Mouse (Mus musculus): ENCODE results near the gene Elp5.

DNA sequence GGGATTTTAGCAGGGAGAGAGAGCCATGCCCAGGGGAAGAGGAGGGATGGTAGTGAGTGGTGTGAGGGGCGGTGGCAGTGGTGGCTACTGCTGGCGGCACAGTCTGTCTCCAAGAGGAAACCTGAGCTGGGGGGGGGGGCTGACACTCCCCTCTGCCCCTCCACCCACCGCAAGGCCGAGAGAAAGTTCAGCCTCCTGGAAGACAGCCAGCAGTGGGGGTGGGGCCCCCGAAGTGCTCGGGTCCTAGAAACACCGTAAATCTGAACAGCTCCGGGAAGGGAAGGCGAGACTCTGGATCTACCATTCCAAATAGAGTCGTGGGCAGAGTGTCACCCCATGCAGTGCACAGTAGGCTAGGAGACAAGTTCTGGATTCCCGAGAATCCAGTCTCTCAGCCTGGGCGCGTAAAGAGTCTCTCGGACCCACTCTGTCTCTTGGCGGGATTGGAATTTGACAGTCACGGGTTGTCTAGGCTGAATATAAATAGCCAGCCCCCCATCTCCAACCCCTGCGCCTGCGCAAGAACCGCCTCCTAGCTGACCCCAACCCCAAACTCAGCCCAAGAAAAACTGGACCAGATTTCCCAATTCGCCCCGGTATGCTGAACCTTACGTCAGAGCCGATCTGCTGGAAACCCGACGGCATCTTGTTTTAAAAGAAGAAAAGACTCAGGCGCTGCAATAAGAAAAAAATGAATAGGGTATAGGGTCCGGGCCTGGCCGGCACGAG is 34.8 kb downstream of the Elp5 start:
- TF ChIP-seq CTCF (IDR thresholded peaks at IDR 0.05; ENCODE audit: low read depth, low read length) = no peak
- TF ChIP-seq EP300 (IDR thresholded peaks at IDR 0.05; ENCODE audit: insufficient read depth, low read depth, low read length) = no peak

All from ES-Bruce4 (cell line).